Mouse (Mus musculus): ENCODE results near the gene A730061H03Rik. TPM values are rescaled to one million over a fixed set of nuclear protein-coding genes. Genes with fewer than 3 reads are reported as not detected.
A peak's percentile ranks its signal among the peaks of the same experiment; 100 is the strongest.

A730061H03Rik gene
- polyA plus RNA-seq, 2 experiments: 0.67 to 0.74 TPM

- Histone ChIP-seq H3K4me1 (ENCODE audit: control insufficient read depth, insufficient read depth, low read length) (no peaks in the 10 kb centered on the region), H3K9me3 (ENCODE audit: control insufficient read depth, low read length) (no peaks in the 10 kb centered on the region), H3K27ac (replicated peaks; ENCODE audit: low read depth, low read length) (no peak overlapping the region), H3K4me2 (replicated peaks; ENCODE audit: low read depth, low read length, severe bottlenecking) (no peak overlapping the region), H3K4me3 (replicated peaks; ENCODE audit: low read length) (no peak overlapping the region), H3K27me3 (ENCODE audit: control insufficient read depth, insufficient read depth, low read length) (no peaks in the 10 kb centered on the region), H3K36me3 (ENCODE audit: control insufficient read depth, insufficient read depth, low read length) (peaks cover 66% of the 10 kb centered on the region), H3K9ac (ENCODE audit: low read depth, low read length, severe bottlenecking) (no peak overlapping the region)
- WGBS: 93% methylated on average over 3 of the region's 3 CpGs
- no peak for DNase-seq (ENCODE audit: low spot score)
- no peak for ATAC-seq (ENCODE audit: low FRiP score, low read depth)
- no peak for TF ChIP-seq POLR2A (IDR thresholded peaks at IDR 0.05; ENCODE audit: borderline replicate concordance, extremely low read depth, insufficient read depth, insufficient read length)
These were observed 7.3 kb upstream of the A730061H03Rik start for GRCm38 (mm10) chr14:55567496-55567895.

DNA sequence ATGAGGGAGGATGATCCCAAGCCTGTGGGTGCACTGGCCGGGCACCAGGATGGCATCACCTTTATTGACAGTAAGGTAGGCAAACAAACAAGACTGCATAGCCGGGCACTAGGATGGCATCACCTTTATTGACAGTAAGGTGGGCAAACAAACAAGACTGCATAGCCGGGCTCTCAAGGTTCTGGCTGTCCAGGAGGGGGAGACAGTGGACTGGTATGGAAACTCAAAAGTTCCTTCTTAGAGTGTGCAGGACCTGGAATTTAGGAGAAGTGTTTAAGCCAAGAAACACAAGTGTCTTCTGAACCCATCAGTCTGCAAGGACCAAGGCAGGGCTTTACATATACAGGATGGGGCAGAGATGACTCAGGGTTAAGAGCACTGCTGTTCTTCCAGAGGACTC lies 5.5 kb upstream of the A730061H03Rik start:
- WGBS: 86% methylated on average over 3 of the region's 3 CpGs
- DNase-seq (ENCODE audit: low spot score) (no peak), ATAC-seq (ENCODE audit: low FRiP score, low read depth) (no peak)
- Histone ChIP-seq H3K27ac (replicated peaks; ENCODE audit: low read depth, low read length) (no peak overlapping the region), H3K9me3 (ENCODE audit: control insufficient read depth, low read length) (no peaks in the 10 kb centered on the region), H3K36me3 (ENCODE audit: control insufficient read depth, insufficient read depth, low read length) (peaks cover 66% of the 10 kb centered on the region), H3K4me3 (replicated peaks; ENCODE audit: low read length) (no peak overlapping the region), H3K9ac (ENCODE audit: low read depth, low read length, severe bottlenecking) (no peak overlapping the region), H3K4me1 (ENCODE audit: control insufficient read depth, insufficient read depth, low read length) (peaks cover 5% of the 10 kb centered on the region), H3K4me2 (replicated peaks; ENCODE audit: low read depth, low read length, severe bottlenecking) (no peak overlapping the region), H3K27me3 (ENCODE audit: control insufficient read depth, insufficient read depth, low read length) (no peaks in the 10 kb centered on the region)
- TF ChIP-seq POLR2A (IDR thresholded peaks at IDR 0.05; ENCODE audit: borderline replicate concordance, extremely low read depth, insufficient read depth, insufficient read length): no peak

DNA sequence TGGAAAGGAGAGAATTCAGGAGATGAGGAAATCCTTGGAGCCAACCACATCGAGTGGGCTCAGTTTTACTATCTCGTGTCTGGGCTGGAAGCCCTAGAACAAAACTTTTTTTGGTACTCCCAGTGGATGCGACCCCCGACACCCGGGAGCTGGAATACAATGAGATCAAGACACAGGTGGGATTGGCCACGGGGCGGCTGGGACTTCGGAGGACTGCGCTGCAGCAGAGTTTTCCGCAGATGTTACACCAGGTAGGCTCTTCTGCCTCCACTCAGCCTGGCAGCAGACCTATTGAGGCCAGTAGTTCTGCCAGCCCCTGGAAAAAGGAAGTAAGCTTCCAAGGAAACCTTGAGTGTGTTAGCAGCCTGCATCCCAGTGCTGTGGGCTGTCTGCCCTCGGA lies 3.0 kb upstream of the A730061H03Rik start:
- Histone ChIP-seq H3K27ac (replicated peaks; ENCODE audit: low read depth, low read length) (no peak overlapping the region), H3K27me3 (ENCODE audit: control insufficient read depth, insufficient read depth, low read length) (no peaks in the 10 kb centered on the region), H3K4me2 (replicated peaks; ENCODE audit: low read depth, low read length, severe bottlenecking) (no peak overlapping the region), H3K4me3 (replicated peaks; ENCODE audit: low read length) (no peak overlapping the region), H3K9ac (ENCODE audit: low read depth, low read length, severe bottlenecking) (no peak overlapping the region), H3K36me3 (ENCODE audit: control insufficient read depth, insufficient read depth, low read length) (peaks cover 49% of the 10 kb centered on the region), H3K9me3 (ENCODE audit: control insufficient read depth, low read length) (no peaks in the 10 kb centered on the region), H3K4me1 (ENCODE audit: control insufficient read depth, insufficient read depth, low read length) (peaks cover 5% of the 10 kb centered on the region)
- TF ChIP-seq POLR2A (IDR thresholded peaks at IDR 0.05; ENCODE audit: borderline replicate concordance, extremely low read depth, insufficient read depth, insufficient read length): no peak
- WGBS: 89% methylated on average over 11 of the region's 11 CpGs
- DNase-seq (ENCODE audit: low spot score): no peak
- ATAC-seq (ENCODE audit: low FRiP score, low read depth): no peak

DNA sequence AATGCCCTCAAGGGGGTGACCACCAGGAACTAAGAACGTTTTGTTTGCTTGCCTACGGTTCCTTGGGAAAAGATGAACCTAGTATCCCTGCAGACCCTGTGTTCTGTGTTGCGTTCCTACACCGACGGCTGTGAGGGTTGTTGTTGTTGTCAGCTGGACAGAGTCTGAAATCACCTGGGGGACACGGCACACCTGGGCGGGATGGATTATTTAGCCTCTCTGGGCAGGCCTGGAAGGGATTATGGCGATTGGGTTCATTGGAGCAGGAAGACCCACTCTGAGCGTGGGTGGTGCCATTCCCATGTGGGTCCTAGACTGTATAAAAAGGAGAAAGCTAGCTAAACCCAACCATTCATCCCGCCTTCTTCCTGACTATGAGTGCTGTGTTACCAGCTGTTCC lies 1.7 kb upstream of the A730061H03Rik start:
- Histone ChIP-seq H3K36me3 (ENCODE audit: control insufficient read depth, insufficient read depth, low read length) (peaks cover 37% of the 10 kb centered on the region), H3K27ac (replicated peaks; ENCODE audit: low read depth, low read length) (no peak overlapping the region), H3K9me3 (ENCODE audit: control insufficient read depth, low read length) (no peaks in the 10 kb centered on the region), H3K4me1 (ENCODE audit: control insufficient read depth, insufficient read depth, low read length) (peaks cover 5% of the 10 kb centered on the region), H3K27me3 (ENCODE audit: control insufficient read depth, insufficient read depth, low read length) (no peaks in the 10 kb centered on the region), H3K4me2 (replicated peaks; ENCODE audit: low read depth, low read length, severe bottlenecking) (peak overlapping the region; percentile 72; the same call in 1 of the 2 replicates), H3K4me3 (replicated peaks; ENCODE audit: low read length) (no peak overlapping the region), H3K9ac (ENCODE audit: low read depth, low read length, severe bottlenecking) (no peak overlapping the region)
- TF ChIP-seq POLR2A (IDR thresholded peaks at IDR 0.05; ENCODE audit: borderline replicate concordance, extremely low read depth, insufficient read depth, insufficient read length): no peak
- WGBS: 81% methylated on average over 10 of the region's 10 CpGs
- DNase-seq (ENCODE audit: low spot score): no peak
- no peak for ATAC-seq (ENCODE audit: low FRiP score, low read depth)

GRCm38 (mm10) chr14:55559799-55560201 lies 406 bp downstream of the A730061H03Rik start, which contains the start of gene Dcaf11:
Gene Dcaf11, plus strand, starts transcription at chr14:55560006.
- ATAC-seq (ENCODE audit: low FRiP score, low read depth): peak; percentile 65
- peak; percentile 91 for DNase-seq (ENCODE audit: low spot score)
- Histone ChIP-seq H3K9me3 (ENCODE audit: control insufficient read depth, low read length) (no peaks in the 10 kb centered on the region), H3K4me1 (ENCODE audit: control insufficient read depth, insufficient read depth, low read length) (peaks cover 5% of the 10 kb centered on the region), H3K36me3 (ENCODE audit: control insufficient read depth, insufficient read depth, low read length) (peaks cover 16% of the 10 kb centered on the region), H3K9ac (ENCODE audit: low read depth, low read length, severe bottlenecking) (peak within 1 kb of the TSS; percentile 73), H3K27me3 (ENCODE audit: control insufficient read depth, insufficient read depth, low read length) (no peaks in the 10 kb centered on the region), H3K4me2 (replicated peaks; ENCODE audit: low read depth, low read length, severe bottlenecking) (peak within 1 kb of the TSS; percentile 72), H3K27ac (replicated peaks; ENCODE audit: low read depth, low read length) (peak within 1 kb of the TSS; percentile 96), H3K4me3 (replicated peaks; ENCODE audit: low read length) (peak within 1 kb of the TSS; percentile 68)
- no peak for TF ChIP-seq POLR2A (IDR thresholded peaks at IDR 0.05; ENCODE audit: borderline replicate concordance, extremely low read depth, insufficient read depth, insufficient read length)
- WGBS: under 1% methylated on average over 27 of the region's 27 CpGs

Measured in limb, embryonic 14.5 days (tissue).